Mouse (Mus musculus) megakaryocyte, embryonic 14.5 days (primary cell): ENCODE data around the gene Pbld2.

Source experiments
- FLI1 ChIP-seq: IDR thresholded peaks from 2 replicates; pipeline ENCODE4 v1.6.1; 2012; ENCODE audit warnings: low read length, inconsistent platforms, mixed read lengths
- GATA1 ChIP-seq: IDR thresholded peaks from 3 replicates; pipeline ENCODE4 v1.6.1; 2012; ENCODE audit warnings: mixed read lengths, low read length, inconsistent platforms, borderline replicate concordance

DNA sequence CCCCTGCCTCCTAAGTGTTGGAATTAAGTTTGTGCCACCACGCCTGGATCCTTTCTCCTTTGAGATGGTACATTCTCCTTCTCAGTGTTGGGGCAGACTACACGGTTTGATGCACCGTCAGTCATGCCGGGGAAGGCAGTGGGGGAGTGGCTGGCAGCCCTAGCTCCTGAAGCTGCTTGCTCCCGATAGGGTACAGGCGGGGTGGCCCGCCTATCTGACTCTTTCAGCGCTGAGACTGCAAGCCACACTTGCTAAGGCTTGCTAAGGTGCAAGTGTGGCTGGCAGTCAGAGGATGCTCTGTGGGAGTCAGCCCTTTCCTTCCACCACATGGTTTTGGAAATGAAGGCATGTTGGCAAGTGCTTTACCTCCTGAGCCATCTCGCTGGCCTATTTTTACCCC is 23.5 kb upstream of the Pbld2 start:
- TF ChIP-seq GATA1 (no peak), FLI1 (no peak)
